Mouse (Mus musculus) kidney, postnatal 0 days (tissue): ENCODE measurements at regions not wholly inside any gene's neighbourhood (a gene's known extent, or its start where the extent isn't known, plus 50 kb on each side); places are given as distances from the start of the nearest gene placed in this dataset.

ENCODE experiments used
- ATAC-seq: fragments of 200-750 bp; cut with Nextera tagmentation; replicated peaks from 2 replicates; pipeline ENCODE4 v1.8.0; 2017; ENCODE audit warnings: low read depth, moderate number of reproducible peaks, moderate TSS enrichment, moderate library complexity; ENCODE audit not compliant: low FRiP score
- DNase-seq: peaks from one replicate; pipeline ENCODE4 v3.0.0-alpha.2; 2016; ENCODE audit warnings: low spot score
- H3K27ac ChIP-seq: fragments of 300-500 bp; sonication (generic); 2 replicates; pipeline ENCODE4 v1.5.1; 2014; ENCODE audit warnings: mild to moderate bottlenecking
- H3K27me3 ChIP-seq: fragments of 300-500 bp; sonication (generic); 2 replicates; pipeline ENCODE4 v1.6.1; 2014; ENCODE audit warnings: low read length, mixed read lengths; ENCODE audit not compliant: insufficient read depth
- H3K36me3 ChIP-seq: fragments of 300-500 bp; sonication (generic); 2 replicates; pipeline ENCODE4 v1.6.1; 2014; ENCODE audit warnings: low read length, mixed read lengths; ENCODE audit not compliant: insufficient read depth
- H3K4me1 ChIP-seq: fragments of 300-500 bp; sonication (generic); replicated peaks from 2 replicates; pipeline ENCODE4 v1.6.1; 2014; ENCODE audit warnings: antibody characterized with exemption, low read length, mixed read lengths; ENCODE audit not compliant: insufficient read depth
- H3K4me2 ChIP-seq: fragments of 300-500 bp; sonication (generic); 2 replicates; pipeline ENCODE4 v1.6.1; 2014; ENCODE audit warnings: mild to moderate bottlenecking, low read length, moderate library complexity, mixed read lengths
- H3K4me3 ChIP-seq: fragments of 300-500 bp; sonication (generic); replicated peaks from 2 replicates; pipeline ENCODE4 v1.5.1; 2014; ENCODE audit warnings: low read depth, low read length
- H3K9ac ChIP-seq: fragments of 300-500 bp; sonication (generic); 2 replicates; pipeline ENCODE4 v1.6.1; 2014; ENCODE audit warnings: low read depth, low read length
- H3K9me3 ChIP-seq: fragments of 300-500 bp; sonication (generic); replicated peaks from 2 replicates; pipeline ENCODE4 v1.6.1; 2016; ENCODE audit warnings: low read length, inconsistent platforms, mixed read lengths
- CTCF ChIP-seq: IDR thresholded peaks from 2 replicates; pipeline ENCODE4 v1.5.1; 2016; ENCODE audit warnings: antibody characterized with exemption, low read depth, mild to moderate bottlenecking, moderate library complexity
- WGBS: fragments of 180-500 bp; shearing (Covaris S2); extraction: QIAGEN DNeasy Blood & Tissue Kit; methylation state at CpG from one replicate; pipeline ENCODE4 v1.1.7; 2014; 5-methylcytosine and 5-hydroxymethylcytosine counted together

DNA sequence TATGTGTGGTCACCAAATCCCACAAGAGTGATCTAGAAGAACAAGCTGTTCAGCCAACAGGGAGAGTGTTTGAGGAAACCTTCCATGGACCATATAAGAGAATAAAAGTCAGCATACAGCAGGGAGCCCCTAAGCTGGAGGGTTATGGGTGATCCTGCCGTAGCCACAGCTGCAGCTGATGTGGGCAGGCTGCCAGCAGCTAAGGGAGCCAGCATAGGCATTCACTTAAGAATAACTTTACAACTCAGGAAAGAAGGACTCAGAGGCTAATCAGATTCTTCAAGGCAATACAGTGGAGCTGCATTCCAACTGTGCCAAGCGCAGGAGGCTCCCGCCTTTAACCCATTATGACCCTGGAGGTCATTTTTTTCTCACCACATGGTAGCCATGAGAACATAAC, 121.6 kb downstream of the Uck2 start:
- ATAC-seq, result no peak; the same call in 1 of the 2 replicates
- no peak for DNase-seq
- 17% methylated on average over 3 of the region's 3 CpGs for WGBS

DNA sequence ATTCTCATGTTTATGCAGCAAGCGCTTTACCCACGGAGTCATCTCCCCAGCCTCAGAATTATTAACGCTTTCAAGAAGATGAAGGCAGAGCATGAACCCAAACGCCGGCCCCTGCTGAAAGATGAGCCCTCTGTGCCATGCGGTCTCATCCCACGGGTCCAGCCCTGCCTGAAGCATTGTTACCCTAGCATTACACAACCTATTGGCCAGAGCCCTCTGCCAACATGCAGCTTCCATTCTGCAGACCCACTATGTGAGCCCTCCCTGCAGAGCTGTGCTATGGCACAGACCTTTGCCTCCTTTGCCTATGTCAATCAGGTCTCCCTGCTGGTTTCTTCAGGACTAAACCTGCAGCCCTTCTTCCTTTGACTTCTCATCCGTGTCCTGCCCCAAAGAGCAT, 122.6 kb downstream of the Uck2 start:
- Histone ChIP-seq H3K27me3 (no peaks in the 10 kb centered on the region), H3K4me3 (no peak overlapping the region), H3K9me3 (no peaks in the 10 kb centered on the region), H3K27ac (no peak overlapping the region), H3K9ac (no peak overlapping the region), H3K4me1 (no peaks in the 10 kb centered on the region), H3K36me3 (no peaks in the 10 kb centered on the region), H3K4me2 (no peak overlapping the region)
- WGBS, result 42% methylated on average over 8 of the region's 8 CpGs
- ATAC-seq (no peak), DNase-seq (no peak)
- no peak for TF ChIP-seq CTCF

More for the DNA sequence above, 121.6 kb downstream of the Uck2 start:
- no peak overlapping the region for H3K27ac ChIP-seq
- H3K9me3 ChIP-seq, result no peaks in the 10 kb centered on the region
- TF ChIP-seq CTCF, result no peak
- H3K27me3 ChIP-seq, result no peaks in the 10 kb centered on the region
- no peaks in the 10 kb centered on the region for H3K36me3 ChIP-seq
- no peak overlapping the region for H3K4me2 ChIP-seq
- H3K9ac ChIP-seq, result no peak overlapping the region
- H3K4me1 ChIP-seq, result no peaks in the 10 kb centered on the region
- no peak overlapping the region for H3K4me3 ChIP-seq

DNA sequence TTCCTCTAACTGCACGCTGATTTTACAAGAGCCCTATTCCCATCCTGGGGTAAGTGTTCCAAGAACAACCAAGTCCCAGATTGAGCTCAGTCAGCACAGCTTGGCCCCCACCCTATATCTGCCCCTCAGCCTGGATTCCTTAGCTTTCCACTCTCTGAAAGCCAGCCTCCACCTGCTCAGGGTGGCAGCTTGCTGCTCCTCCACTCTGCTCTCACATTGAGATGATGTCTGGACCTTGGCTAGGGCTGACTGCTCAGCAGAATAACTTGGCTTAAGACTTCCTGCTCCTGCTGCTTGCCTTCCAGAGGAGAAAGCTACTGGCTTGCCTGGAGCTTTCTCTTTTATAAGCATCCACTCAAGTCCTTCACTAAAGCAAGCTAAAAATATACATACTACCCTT, 125.6 kb downstream of the Uck2 start:
- Histone ChIP-seq H3K9me3 (peaks cover 3% of the 10 kb centered on the region; the same call in 1 of the 2 replicates), H3K9ac (no peak overlapping the region), H3K27me3 (no peaks in the 10 kb centered on the region), H3K27ac (no peak overlapping the region), H3K4me3 (no peak overlapping the region), H3K4me2 (no peak overlapping the region), H3K4me1 (no peaks in the 10 kb centered on the region), H3K36me3 (no peaks in the 10 kb centered on the region)
- DNase-seq, result no peak
- TF ChIP-seq CTCF, result no peak
- WGBS, result 89% methylated on average over 1 of the region's 1 CpGs
- no peak for ATAC-seq

DNA sequence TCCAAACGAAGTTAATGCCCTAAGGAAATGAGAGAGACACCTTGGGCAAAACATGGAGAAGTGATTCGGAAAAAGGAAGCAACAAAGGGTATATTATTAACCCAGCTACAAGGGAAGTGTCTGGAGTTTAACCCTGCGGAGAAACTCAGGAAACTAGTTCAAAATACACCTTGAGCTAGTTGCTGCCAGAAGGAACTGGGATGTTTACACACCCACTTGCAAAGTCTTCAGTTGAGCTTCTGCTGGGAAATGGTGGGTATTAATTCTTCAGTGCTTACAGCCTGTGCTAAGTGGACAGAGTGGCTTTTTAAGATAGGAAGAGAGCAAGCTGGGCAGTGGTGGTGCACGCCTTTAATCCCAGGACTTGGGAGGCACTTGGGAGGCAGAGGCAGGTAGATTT, 132.7 kb downstream of the Uck2 start:
- Histone ChIP-seq H3K4me3 (no peak overlapping the region), H3K9ac (no peak overlapping the region), H3K4me2 (no peak overlapping the region), H3K9me3 (peaks cover 4% of the 10 kb centered on the region; the same call in 1 of the 2 replicates), H3K27ac (no peak overlapping the region), H3K4me1 (no peaks in the 10 kb centered on the region), H3K27me3 (no peaks in the 10 kb centered on the region), H3K36me3 (no peaks in the 10 kb centered on the region)
- WGBS, result 63% methylated on average over 4 of the region's 4 CpGs
- TF ChIP-seq CTCF, result no peak
- DNase-seq (peak; percentile 8), ATAC-seq (no peak)

DNA sequence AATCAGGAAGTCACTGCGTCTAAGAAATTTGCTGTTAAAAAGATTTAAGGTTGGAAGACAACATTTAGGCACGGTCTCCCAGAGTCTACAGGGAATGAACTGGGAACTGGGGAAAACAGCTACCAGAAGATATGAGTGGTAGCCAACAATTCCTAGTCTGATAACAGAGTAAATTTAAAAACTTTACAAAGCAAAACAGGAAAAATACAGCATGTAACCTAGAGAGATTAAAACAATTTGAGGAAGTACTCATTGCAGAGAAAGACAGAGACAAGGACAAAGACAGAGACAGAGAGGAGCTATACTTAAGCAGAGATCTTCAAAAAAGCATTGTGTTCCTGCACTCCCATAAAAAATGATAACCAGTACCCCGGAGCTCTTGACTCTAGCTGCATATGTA, 140.8 kb downstream of the Uck2 start:
- WGBS, result 65% methylated on average over 3 of the region's 3 CpGs
- DNase-seq (no peak), ATAC-seq (no peak)
- no peak overlapping the region for H3K4me2 ChIP-seq
- H3K4me3 ChIP-seq, result no peak overlapping the region
- H3K36me3 ChIP-seq, result no peaks in the 10 kb centered on the region
- H3K9me3 ChIP-seq, result no peaks in the 10 kb centered on the region
- TF ChIP-seq CTCF, result no peak
- no peaks in the 10 kb centered on the region for H3K4me1 ChIP-seq
- H3K9ac ChIP-seq, result no peak overlapping the region
- no peaks in the 10 kb centered on the region for H3K27me3 ChIP-seq
- no peak overlapping the region for H3K27ac ChIP-seq

DNA sequence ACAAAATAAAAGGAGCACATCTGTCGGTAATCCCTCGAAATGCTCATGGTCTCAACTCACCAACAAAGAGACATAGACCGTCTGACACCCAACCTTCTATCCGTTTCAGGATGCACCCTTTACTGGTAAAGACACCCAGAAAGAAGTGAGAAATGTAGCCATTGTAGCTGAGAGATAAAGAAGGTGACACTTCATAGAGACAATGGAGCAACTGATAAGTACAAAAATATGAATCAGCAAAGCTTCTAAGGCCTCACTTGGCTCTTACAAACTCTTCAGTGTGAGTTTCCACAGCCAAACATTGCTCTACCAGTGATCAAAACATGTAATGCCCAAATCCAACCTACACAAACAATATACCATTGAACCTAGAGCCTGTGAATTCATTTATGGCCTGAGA, 141.3 kb downstream of the Uck2 start:
- H3K27me3 ChIP-seq, result no peaks in the 10 kb centered on the region
- H3K4me2 ChIP-seq, result no peak overlapping the region
- no peak for DNase-seq
- H3K9ac ChIP-seq, result no peak overlapping the region
- H3K4me1 ChIP-seq, result no peaks in the 10 kb centered on the region
- no peak for ATAC-seq
- no peaks in the 10 kb centered on the region for H3K9me3 ChIP-seq
- TF ChIP-seq CTCF, result no peak
- WGBS, result 87% methylated on average over 4 of the region's 4 CpGs
- no peaks in the 10 kb centered on the region for H3K36me3 ChIP-seq
- no peak overlapping the region for H3K4me3 ChIP-seq
- no peak overlapping the region for H3K27ac ChIP-seq
